Mouse (Mus musculus) forebrain, embryonic 10.5 days (tissue): Measurements from ENCODE around the gene Lin28a. TPM values are rescaled to one million over a fixed set of nuclear protein-coding genes. Genes with fewer than 3 reads are reported as not detected.

Source experiments
- DNase-seq: peaks from one replicate; pipeline ENCODE4 v3.0.0-alpha.2; 2017; ENCODE audit warnings: low spot score; ENCODE audit errors: extremely low spot score
- H3K27ac ChIP-seq: fragments of 300-500 bp; sonication (generic); 2 replicates; pipeline ENCODE4 v1.5.1; 2016; ENCODE audit warnings: mild to moderate bottlenecking
- H3K27me3 ChIP-seq: fragments of 300-500 bp; sonication (generic); 2 replicates; pipeline ENCODE4 v1.6.1; 2016; ENCODE audit warnings: mild to moderate bottlenecking; ENCODE audit not compliant: poor library complexity, severe bottlenecking
- H3K36me3 ChIP-seq: fragments of 300-500 bp; sonication (generic); replicated peaks from 2 replicates; pipeline ENCODE4 v1.6.1; 2016; ENCODE audit warnings: mild to moderate bottlenecking, moderate library complexity
- H3K4me1 ChIP-seq: fragments of 300-500 bp; sonication (generic); 2 replicates; pipeline ENCODE4 v1.6.1; 2016
- H3K4me3 ChIP-seq: fragments of 300-500 bp; sonication (generic); 2 replicates; pipeline ENCODE4 v1.5.1; 2016; ENCODE audit warnings: mild to moderate bottlenecking, moderate library complexity
- H3K9me3 ChIP-seq: fragments of 300-500 bp; sonication (generic); 2 replicates; pipeline ENCODE4 v1.6.1; 2016; ENCODE audit warnings: mild to moderate bottlenecking, moderate library complexity
- WGBS: fragments of 180-500 bp; shearing (Covaris S2); methylation state at CpG from one replicate; pipeline ENCODE4 v1.1.7; 2016; 5-methylcytosine and 5-hydroxymethylcytosine counted together
- polyA plus RNA-seq: library from polyadenylated mRNA; unstranded; fragments of >200 nt; fragmentation: Nextera tagmentation; extraction: Ambion mirVana; gene quantifications from 2 replicates; pipeline ENCODE4 v1.2.1, GENCODE M21; 2016

The Lin28a gene
- polyA plus RNA-seq, 1 experiment from 2014 or later = 21.6 TPM

GRCm38 (mm10) chr4:133967138-133967865 lies 51.3 kb downstream of the Lin28a start:
- H3K27me3 ChIP-seq = no peaks in the 10 kb centered on the region
- peak; percentile 94 for DNase-seq
- no peaks in the 10 kb centered on the region for H3K9me3 ChIP-seq
- peaks cover 55% of the 10 kb centered on the region for H3K4me1 ChIP-seq
- peak overlapping the region; percentile 100 for H3K27ac ChIP-seq
- peak overlapping the region; percentile 87 for H3K4me3 ChIP-seq
- H3K36me3 ChIP-seq = peaks cover 68% of the 10 kb centered on the region
- WGBS = under 1% methylated on average over 91 of the region's 101 CpGs

GRCm38 (mm10) chr4:133966271-133966940 lies 52.2 kb downstream of the Lin28a start:
- Histone ChIP-seq H3K27ac (peak overlapping the region; percentile 100), H3K4me3 (peak overlapping the region; percentile 87)
- WGBS = 58% methylated on average over 12 of the region's 12 CpGs

GRCm38 (mm10) chr4:133962566-133962965 lies 56.1 kb downstream of the Lin28a start:
- peaks cover 58% of the 10 kb centered on the region for H3K36me3 ChIP-seq
- H3K27ac ChIP-seq = no peak overlapping the region
- 92% methylated on average over 7 of the region's 7 CpGs for WGBS
- H3K4me1 ChIP-seq = peaks cover 21% of the 10 kb centered on the region
- H3K27me3 ChIP-seq = no peaks in the 10 kb centered on the region
- no peak overlapping the region for H3K4me3 ChIP-seq
- no peaks in the 10 kb centered on the region for H3K9me3 ChIP-seq
- DNase-seq = no peak

More at GRCm38 (mm10) chr4:133966271-133966940, 52.2 kb downstream of the Lin28a start:
- Histone ChIP-seq H3K9me3 (no peaks in the 10 kb centered on the region), H3K4me1 (peaks cover 50% of the 10 kb centered on the region), H3K36me3 (peaks cover 63% of the 10 kb centered on the region), H3K27me3 (no peaks in the 10 kb centered on the region)
- no peak for DNase-seq

GRCm38 (mm10) chr4:133958884-133959283 lies 59.8 kb downstream of the Lin28a start:
- no peak for DNase-seq
- H3K27ac ChIP-seq = no peak overlapping the region
- 86% methylated on average over 1 of the region's 1 CpGs for WGBS
- H3K36me3 ChIP-seq = peaks cover 30% of the 10 kb centered on the region
- 0 out of 2 replicates have a peak, but pooled peaks cover 4% of the 10 kb centered on the region for H3K4me1 ChIP-seq
- H3K9me3 ChIP-seq = no peaks in the 10 kb centered on the region
- H3K27me3 ChIP-seq = no peaks in the 10 kb centered on the region
- H3K4me3 ChIP-seq = no peak overlapping the region

- no peak overlapping the region for H3K4me3 ChIP-seq
- no peaks in the 10 kb centered on the region for H3K9me3 ChIP-seq
- no peak overlapping the region for H3K27ac ChIP-seq
- 0 out of 2 replicates have a peak, but pooled peaks cover 4% of the 10 kb centered on the region for H3K4me1 ChIP-seq
- H3K27me3 ChIP-seq = no peaks in the 10 kb centered on the region
- no peak for DNase-seq
- peaks cover 10% of the 10 kb centered on the region; the same call in 1 of the 2 replicates for H3K36me3 ChIP-seq
- 86% methylated on average over 4 of the region's 4 CpGs for WGBS
These were observed 62.3 kb downstream of the Lin28a start for GRCm38 (mm10) chr4:133956358-133956757.

Other genes with a start within 250 kb of the Lin28a start
- gene Rps6ka1, start 131.0 kb downstream of the Lin28a start, polyA plus RNA-seq = 42.7 and 44.1 TPM in 2 replicates
- 3,760 and 3,774 TPM in 2 replicates for gene Hmgn2, start 50.2 kb downstream of the Lin28a start, polyA plus RNA-seq
- gene Dhdds, start 17.9 kb downstream of the Lin28a start, polyA plus RNA-seq = 40.3 and 41.9 TPM in 2 replicates
- not detected in 2 replicates for gene Zfp683, start 35.0 kb upstream of the Lin28a start, polyA plus RNA-seq
- 1.7 and 3.5 TPM in 2 replicates for gene Crybg2, start 42.0 kb upstream of the Lin28a start, polyA plus RNA-seq
- gene Cd52, start 76.2 kb upstream of the Lin28a start, polyA plus RNA-seq = 4.1 and 5.0 TPM in 2 replicates
- 6.3 and 7.3 TPM in 2 replicates for gene Ubxn11, start 83.7 kb upstream of the Lin28a start, polyA plus RNA-seq
- gene Sh3bgrl3, start 109.9 kb upstream of the Lin28a start, polyA plus RNA-seq = 267 and 270 TPM in 2 replicates
- 34.3 and 35.5 TPM in 2 replicates for gene Cep85, start 168.3 kb upstream of the Lin28a start, polyA plus RNA-seq
- gene Gm7534, start 184.2 kb upstream of the Lin28a start, polyA plus RNA-seq = not detected in 2 replicates
- not detected in 2 replicates for gene Catsper4, start 208.5 kb upstream of the Lin28a start, polyA plus RNA-seq
- gene Cnksr1, start 219.6 kb upstream of the Lin28a start, polyA plus RNA-seq = 0.97 and 1.1 TPM in 2 replicates
- 0.72 and 0.90 TPM in 2 replicates for gene E130218I03Rik, start 224.8 kb upstream of the Lin28a start, polyA plus RNA-seq
- 20.7 and 22.7 TPM in 2 replicates for gene Zfp593, start 226.8 kb upstream of the Lin28a start, polyA plus RNA-seq
- 0.24 TPM in 1 of 2 replicates, not detected in the other for gene Gm30191, start 228.1 kb upstream of the Lin28a start, polyA plus RNA-seq
- 8.3 and 8.4 TPM in 2 replicates for gene Grrp1, start 235.3 kb upstream of the Lin28a start, polyA plus RNA-seq